Mouse (Mus musculus): ENCODE data around the gene Wsb1.

DNA sequence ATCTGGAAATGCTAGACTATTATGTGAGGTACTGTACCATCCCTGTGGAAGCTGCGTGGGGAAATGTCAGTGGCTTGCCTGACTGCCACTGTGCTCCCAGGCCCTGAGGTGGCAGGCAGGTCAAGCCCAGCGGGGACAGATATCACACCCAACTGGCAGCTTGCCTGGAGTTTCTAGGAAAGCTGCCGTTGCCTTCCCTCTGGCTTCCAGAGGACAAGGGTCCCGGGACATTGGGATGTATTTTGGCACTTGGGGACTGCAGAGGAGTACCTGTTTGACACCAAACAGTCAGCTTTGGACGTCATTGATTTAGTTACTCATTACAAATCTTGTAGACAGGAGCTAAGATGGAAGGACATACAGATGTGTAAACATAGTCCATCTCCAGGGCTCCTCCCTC is 26.9 kb upstream of the Wsb1 start:
- TF ChIP-seq CTCF (IDR thresholded peaks at IDR 0.05; ENCODE audit: extremely low read depth, insufficient read length, insufficient replicate concordance, low read depth, low read length) (no peak), POLR2A (IDR thresholded peaks at IDR 0.05; ENCODE audit: low read depth, low read length) (no peak)
